Mouse (Mus musculus) heart, postnatal 0 days (tissue): ENCODE data around the gene Hcrtr1. TPM values are rescaled to one million over a fixed set of nuclear protein-coding genes. Genes with fewer than 3 reads are reported as not detected.
A peak's percentile ranks its signal among the peaks of the same experiment; 100 is the strongest.

Experiments used
- ATAC-seq: fragments of 200-750 bp; cut with Nextera tagmentation; 2 replicates; pipeline ENCODE4 v1.8.0; 2017; ENCODE audit warnings: low read depth, moderate number of reproducible peaks, moderate library complexity; ENCODE audit not compliant: insufficient read depth
- DNase-seq: peaks from one replicate; pipeline ENCODE4 v3.0.0-alpha.2; 2016; ENCODE audit warnings: low spot score
- H3K27ac ChIP-seq: fragments of 300-500 bp; sonication (generic); 2 replicates; pipeline ENCODE4 v1.5.1; 2014; ENCODE audit warnings: low read depth, mild to moderate bottlenecking
- H3K27me3 ChIP-seq: fragments of 300-500 bp; sonication (generic); 2 replicates; pipeline ENCODE4 v1.6.1; 2014; ENCODE audit warnings: low read length, mixed read lengths; ENCODE audit not compliant: control insufficient read depth, insufficient read depth
- H3K36me3 ChIP-seq: fragments of 300-500 bp; sonication (generic); replicated peaks from 2 replicates; pipeline ENCODE4 v1.6.1; 2014; ENCODE audit warnings: low read length, mixed read lengths; ENCODE audit not compliant: control insufficient read depth, insufficient read depth
- H3K4me1 ChIP-seq: fragments of 300-500 bp; sonication (generic); 2 replicates; pipeline ENCODE4 v1.6.1; 2014; ENCODE audit warnings: antibody characterized with exemption; ENCODE audit not compliant: control insufficient read depth, insufficient read depth
- H3K4me2 ChIP-seq: fragments of 300-500 bp; sonication (generic); 2 replicates; pipeline ENCODE4 v1.6.1; 2014; ENCODE audit warnings: low read depth, mild to moderate bottlenecking, low read length, moderate library complexity
- H3K4me3 ChIP-seq: fragments of 300-500 bp; sonication (generic); 2 replicates; pipeline ENCODE4 v1.5.1; 2014; ENCODE audit warnings: low read depth, low read length
- H3K9ac ChIP-seq: fragments of 300-500 bp; sonication (generic); replicated peaks from 2 replicates; pipeline ENCODE4 v1.6.1; 2014; ENCODE audit warnings: low read depth, low read length, mixed read lengths
- H3K9me3 ChIP-seq: fragments of 300-500 bp; sonication (generic); replicated peaks from 2 replicates; pipeline ENCODE4 v1.6.1; 2016; ENCODE audit warnings: low read length; ENCODE audit not compliant: control insufficient read depth
- CTCF ChIP-seq: IDR thresholded peaks from 2 replicates; pipeline ENCODE4 v1.5.1; 2016; ENCODE audit warnings: antibody characterized with exemption, control low read depth, low read depth
- EP300 ChIP-seq: IDR thresholded peaks from 2 replicates; pipeline ENCODE4 v1.6.1; 2016; ENCODE audit warnings: antibody characterized with exemption, low read depth
- WGBS: fragments of 180-500 bp; shearing (Covaris S2); extraction: QIAGEN DNeasy Blood & Tissue Kit; methylation state at CpG from one replicate; pipeline ENCODE4 v1.1.7; 2014; 5-methylcytosine and 5-hydroxymethylcytosine counted together
- polyA plus RNA-seq: library from polyadenylated mRNA; unstranded; fragments of >200 nt; fragmentation: Nextera tagmentation; extraction: Ambion mirVana; gene quantifications from 2 replicates; pipeline ENCODE4 v1.2.1, GENCODE M21; 2015
- total RNA-seq: library from RNA; depleted of rRNA; stranded (reverse); fragments of >200 nt; gene quantifications from 2 replicates; pipeline ENCODE4 v1.2.3, GENCODE M21; 2014; ENCODE audit warnings: low replicate concordance

The Hcrtr1 gene
- total and polyA plus RNA-seq, 2 experiments from 2014 or later: not detected

- no peak for DNase-seq
- Histone ChIP-seq H3K4me2 (no peak overlapping the region), H3K9ac (no peak overlapping the region)
Measured at GRCm38 (mm10) chr4:130166592-130166991, 27.4 kb upstream of the Hcrtr1 start.

DNA sequence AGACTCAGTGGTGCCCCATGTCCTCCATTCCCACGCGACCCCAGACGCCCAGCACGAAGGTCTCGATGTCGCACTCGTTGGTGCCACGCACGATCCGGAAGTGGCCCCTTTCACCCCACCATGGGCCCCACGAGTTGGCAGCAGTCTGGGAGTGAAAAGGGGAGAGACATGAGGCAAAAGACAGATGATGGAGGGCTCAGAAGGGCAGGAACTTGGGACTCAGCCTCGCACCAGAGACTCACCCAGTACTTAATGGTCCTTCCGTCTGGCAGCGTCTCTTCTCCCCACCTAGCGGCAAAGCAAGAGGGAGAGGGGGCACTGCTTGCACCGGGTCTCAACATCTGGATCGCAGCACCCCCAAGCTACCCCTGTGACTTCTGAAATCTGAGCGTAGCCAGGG lies 26.9 kb upstream of the Hcrtr1 start:
- no peak for ATAC-seq

More at GRCm38 (mm10) chr4:130166592-130166991, 27.4 kb upstream of the Hcrtr1 start:
- no peak for TF ChIP-seq CTCF
- no peak for TF ChIP-seq EP300
- Histone ChIP-seq H3K27me3 (no peaks in the 10 kb centered on the region), H3K4me3 (no peak overlapping the region), H3K9me3 (no peaks in the 10 kb centered on the region), H3K4me1 (peaks cover 53% of the 10 kb centered on the region), H3K36me3 (peaks cover 7% of the 10 kb centered on the region; the same call in 1 of the 2 replicates), H3K27ac (peak overlapping the region; percentile 46)
- ATAC-seq: no peak
- WGBS: 72% methylated on average over 8 of the region's 8 CpGs

DNA sequence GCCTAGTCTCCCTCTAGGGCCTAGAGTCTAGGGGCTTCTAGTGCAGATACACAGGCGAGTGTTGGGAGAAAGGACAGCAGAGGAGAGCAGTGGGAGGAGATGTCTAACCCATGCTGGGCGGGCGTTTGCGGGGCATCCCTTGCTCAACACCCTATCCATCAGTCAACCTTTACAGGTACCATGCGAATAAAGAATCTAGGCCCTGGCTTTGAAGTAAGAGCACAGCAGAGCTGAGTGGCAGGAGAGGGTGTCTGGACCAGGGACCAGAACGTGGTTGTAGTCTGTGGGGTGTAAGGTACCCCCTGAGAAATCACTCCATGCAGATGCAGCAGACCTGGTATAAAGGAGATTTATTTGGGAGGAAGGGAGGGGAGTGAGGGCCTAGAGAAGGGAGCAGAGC lies 25.0 kb upstream of the Hcrtr1 start:
- H3K9ac ChIP-seq: 0 out of 2 replicates have a peak overlapping the region, but pooled peaks have one; percentile 48
- TF ChIP-seq EP300 (no peak), CTCF (no peak)
- no peak overlapping the region for H3K4me2 ChIP-seq
- peak overlapping the region; percentile 76 for H3K27ac ChIP-seq
- 84% methylated on average over 6 of the region's 6 CpGs for WGBS
- no peaks in the 10 kb centered on the region for H3K9me3 ChIP-seq
- peaks cover 7% of the 10 kb centered on the region; the same call in 1 of the 2 replicates for H3K36me3 ChIP-seq
- ATAC-seq (no peak), DNase-seq (no peak)
- H3K4me1 ChIP-seq: peaks cover 52% of the 10 kb centered on the region
- no peaks in the 10 kb centered on the region for H3K27me3 ChIP-seq
- no peak overlapping the region for H3K4me3 ChIP-seq

More for the DNA sequence above, 26.9 kb upstream of the Hcrtr1 start:
- Histone ChIP-seq H3K4me2 (no peak overlapping the region), H3K9me3 (no peaks in the 10 kb centered on the region), H3K27me3 (no peaks in the 10 kb centered on the region), H3K9ac (no peak overlapping the region), H3K4me1 (peaks cover 51% of the 10 kb centered on the region), H3K36me3 (peaks cover 7% of the 10 kb centered on the region; the same call in 1 of the 2 replicates), H3K27ac (no peak overlapping the region), H3K4me3 (no peak overlapping the region)
- TF ChIP-seq EP300: no peak
- TF ChIP-seq CTCF: no peak
- DNase-seq: no peak
- 80% methylated on average over 18 of the region's 18 CpGs for WGBS

GRCm38 (mm10) chr4:130163391-130163861 lies 24.3 kb upstream of the Hcrtr1 start:
- H3K9ac ChIP-seq: peak overlapping the region; percentile 48
- no peaks in the 10 kb centered on the region for H3K9me3 ChIP-seq
- peak overlapping the region; percentile 76 for H3K27ac ChIP-seq
- whole genome bisulfite sequencing: 6% methylated on average over 20 of the region's 20 CpGs
- DNase-seq (peak; percentile 74), ATAC-seq (peak; percentile 54)
- peak overlapping the region; percentile 55 for H3K4me2 ChIP-seq
- peak; percentile 86 for TF ChIP-seq EP300
- no peak for TF ChIP-seq CTCF
- H3K27me3 ChIP-seq: no peaks in the 10 kb centered on the region
- H3K36me3 ChIP-seq: peaks cover 7% of the 10 kb centered on the region; the same call in 1 of the 2 replicates
- peaks cover 46% of the 10 kb centered on the region for H3K4me1 ChIP-seq
- peak overlapping the region; percentile 30 for H3K4me3 ChIP-seq

- Histone ChIP-seq H3K27ac (peak overlapping the region; percentile 60), H3K4me2 (no peak overlapping the region), H3K9me3 (no peaks in the 10 kb centered on the region)
Measured at GRCm38 (mm10) chr4:130161349-130161748, 22.2 kb upstream of the Hcrtr1 start.

More at GRCm38 (mm10) chr4:130161349-130161748, 22.2 kb upstream of the Hcrtr1 start:
- H3K9ac ChIP-seq: no peak overlapping the region
- peaks cover 3% of the 10 kb centered on the region; the same call in 1 of the 2 replicates for H3K36me3 ChIP-seq
- no peaks in the 10 kb centered on the region for H3K27me3 ChIP-seq
- no peak overlapping the region for H3K4me3 ChIP-seq
- WGBS: 17% methylated on average over 4 of the region's 4 CpGs
- TF ChIP-seq CTCF: no peak
- peak; percentile 41; the same call in 1 of the 2 replicates for TF ChIP-seq EP300
- peaks cover 27% of the 10 kb centered on the region for H3K4me1 ChIP-seq
- ATAC-seq: peak; percentile 57
- no peak for DNase-seq
